Mouse (Mus musculus): ENCODE measurements around the gene Serpina1c. TPM values are rescaled to one million over a fixed set of nuclear protein-coding genes. Genes with fewer than 3 reads are reported as not detected.
"Not testable (repeated sequence)": the region's sequence is repeated elsewhere in the genome, so short reads cannot be mapped to it uniquely, and the experiment has no call there.

Serpina1c gene
- polyA plus RNA-seq, 1 experiment from 2014 or later, result 0.28 TPM

- H3K4me3 ChIP-seq (ENCODE audit: low read depth, low read length); H3K9ac ChIP-seq (replicated peaks; ENCODE audit: low read depth, low read length); ATAC-seq (ENCODE audit: low read depth); H3K9me3 ChIP-seq (ENCODE audit: control insufficient read depth, low read length); H3K27me3 ChIP-seq (ENCODE audit: control insufficient read depth, insufficient read depth, low read length); H3K27ac ChIP-seq (ENCODE audit: low read depth, low read length); H3K36me3 ChIP-seq (ENCODE audit: control insufficient read depth, insufficient read depth, low read length); H3K4me1 ChIP-seq (ENCODE audit: control insufficient read depth, insufficient read depth, low read length); H3K4me2 ChIP-seq (ENCODE audit: low read depth, low read length): not testable (repeated sequence)
- 86% methylated on average over 3 of the region's 4 CpGs for WGBS
Observed at GRCm38 (mm10) chr12:103860571-103860970, 44.1 kb downstream of the Serpina1c start.

GRCm38 (mm10) chr12:103859584-103859983, 45.1 kb downstream of the Serpina1c start:
- WGBS, result 82% methylated on average over 3 of the region's 3 CpGs
- not testable (repeated sequence) for H3K4me1 ChIP-seq (ENCODE audit: control insufficient read depth, insufficient read depth, low read length)

GRCm38 (mm10) chr12:103853032-103853431, 51.7 kb downstream of the Serpina1c start:
- H3K4me2 ChIP-seq (ENCODE audit: low read depth, low read length); H3K27me3 ChIP-seq (ENCODE audit: control insufficient read depth, insufficient read depth, low read length); H3K27ac ChIP-seq (ENCODE audit: low read depth, low read length); H3K9ac ChIP-seq (replicated peaks; ENCODE audit: low read depth, low read length); H3K4me1 ChIP-seq (ENCODE audit: control insufficient read depth, insufficient read depth, low read length); H3K4me3 ChIP-seq (ENCODE audit: low read depth, low read length); H3K36me3 ChIP-seq (ENCODE audit: control insufficient read depth, insufficient read depth, low read length); ATAC-seq (ENCODE audit: low read depth); H3K9me3 ChIP-seq (ENCODE audit: control insufficient read depth, low read length): not testable (repeated sequence)
- WGBS, result 91% methylated on average over 2 of the region's 2 CpGs

More at GRCm38 (mm10) chr12:103859584-103859983, 45.1 kb downstream of the Serpina1c start:
- not testable (repeated sequence) for H3K36me3 ChIP-seq (ENCODE audit: control insufficient read depth, insufficient read depth, low read length); H3K27ac ChIP-seq (ENCODE audit: low read depth, low read length); H3K4me3 ChIP-seq (ENCODE audit: low read depth, low read length); H3K4me2 ChIP-seq (ENCODE audit: low read depth, low read length); H3K9ac ChIP-seq (replicated peaks; ENCODE audit: low read depth, low read length); ATAC-seq (ENCODE audit: low read depth); H3K27me3 ChIP-seq (ENCODE audit: control insufficient read depth, insufficient read depth, low read length); H3K9me3 ChIP-seq (ENCODE audit: control insufficient read depth, low read length)

Other genes with a start within 250 kb of the Serpina1c start
- gene Serpina6, start 247.7 kb downstream of the Serpina1c start, polyA plus RNA-seq (2014; fragmentation: Nextera tagmentation; extraction: Ambion mirVana), result 0.79 and 1.1 TPM in 2 replicates
- gene Serpina16, start 228.7 kb downstream of the Serpina1c start, polyA plus RNA-seq (2014; fragmentation: Nextera tagmentation; extraction: Ambion mirVana), result not detected in 2 replicates
- gene Serpina1f, start 209.4 kb downstream of the Serpina1c start, polyA plus RNA-seq (2014; fragmentation: Nextera tagmentation; extraction: Ambion mirVana), result not detected in 2 replicates
- gene Serpina1d, start 131.3 kb downstream of the Serpina1c start, polyA plus RNA-seq (2014; fragmentation: Nextera tagmentation; extraction: Ambion mirVana), result not detected in 2 replicates
- 0.50 and 0.67 TPM in 2 replicates for gene Serpina1b, start 74.5 kb downstream of the Serpina1c start, polyA plus RNA-seq (2014; fragmentation: Nextera tagmentation; extraction: Ambion mirVana)
- gene Serpina1a, start 41.3 kb downstream of the Serpina1c start, polyA plus RNA-seq (2014; fragmentation: Nextera tagmentation; extraction: Ambion mirVana), result 0.21 and 0.42 TPM in 2 replicates
- not detected in 2 replicates for gene Serpina1e, start 54.1 kb upstream of the Serpina1c start, polyA plus RNA-seq (2014; fragmentation: Nextera tagmentation; extraction: Ambion mirVana)
- not detected in 2 replicates for gene Serpina11, start 85.1 kb upstream of the Serpina1c start, polyA plus RNA-seq (2014; fragmentation: Nextera tagmentation; extraction: Ambion mirVana)
- not detected in 2 replicates for gene Serpina9, start 108.9 kb upstream of the Serpina1c start, polyA plus RNA-seq (2014; fragmentation: Nextera tagmentation; extraction: Ambion mirVana)
- gene Serpina12, start 139.6 kb upstream of the Serpina1c start, polyA plus RNA-seq (2014; fragmentation: Nextera tagmentation; extraction: Ambion mirVana), result not detected in 2 replicates
- not detected in 2 replicates for gene Serpina5, start 196.2 kb upstream of the Serpina1c start, polyA plus RNA-seq (2014; fragmentation: Nextera tagmentation; extraction: Ambion mirVana)
- not detected in 2 replicates for gene Serpina3a, start 207.8 kb upstream of the Serpina1c start, polyA plus RNA-seq (2014; fragmentation: Nextera tagmentation; extraction: Ambion mirVana)
- not detected in 2 replicates for gene Serpina3b, start 223.1 kb upstream of the Serpina1c start, polyA plus RNA-seq (2014; fragmentation: Nextera tagmentation; extraction: Ambion mirVana)
- gene Serpina3c, start 249.0 kb upstream of the Serpina1c start, polyA plus RNA-seq (2014; fragmentation: Nextera tagmentation; extraction: Ambion mirVana), result not detected in 2 replicates

Data from neural tube, embryonic 14.5 days (tissue).